Mouse (Mus musculus) midbrain, postnatal 0 days (tissue): ENCODE data around the gene Upk2. TPM values are rescaled to one million over a fixed set of nuclear protein-coding genes. Genes with fewer than 3 reads are reported as not detected.

Source experiments
- ATAC-seq: fragments of 200-750 bp; cut with Nextera tagmentation; 2 replicates; pipeline ENCODE4 v1.8.0; 2017; ENCODE audit warnings: moderate number of reproducible peaks, mild to moderate bottlenecking, moderate TSS enrichment, moderate library complexity; ENCODE audit not compliant: low FRiP score
- DNase-seq: peaks from one replicate; pipeline ENCODE4 v3.0.0-alpha.2; 2015; ENCODE audit warnings: low spot score
- H3K27ac ChIP-seq: fragments of 300-500 bp; sonication (generic); 2 replicates; pipeline ENCODE4 v1.5.1; 2014; ENCODE audit warnings: low read depth, mild to moderate bottlenecking, low read length, mixed read lengths
- H3K27me3 ChIP-seq: fragments of 300-500 bp; sonication (generic); 2 replicates; pipeline ENCODE4 v1.6.1; 2014; ENCODE audit warnings: low read length, control low read depth, mixed read lengths; ENCODE audit not compliant: insufficient read depth
- H3K36me3 ChIP-seq: fragments of 300-500 bp; sonication (generic); 2 replicates; pipeline ENCODE4 v1.6.1; 2014; ENCODE audit warnings: low read length, control low read depth, mixed read lengths; ENCODE audit not compliant: insufficient read depth
- H3K4me1 ChIP-seq: fragments of 300-500 bp; sonication (generic); 2 replicates; pipeline ENCODE4 v1.6.1; 2014; ENCODE audit warnings: mild to moderate bottlenecking, control low read depth, antibody characterized with exemption, low read length, mixed read lengths; ENCODE audit not compliant: insufficient read depth
- H3K4me2 ChIP-seq: fragments of 300-500 bp; sonication (generic); 2 replicates; pipeline ENCODE4 v1.6.1; 2014; ENCODE audit warnings: low read depth, mild to moderate bottlenecking, low read length, mixed read lengths; ENCODE audit not compliant: poor library complexity, severe bottlenecking
- H3K4me3 ChIP-seq: fragments of 300-500 bp; sonication (generic); 2 replicates; pipeline ENCODE4 v1.5.1; 2014; ENCODE audit warnings: low read depth, mild to moderate bottlenecking, low read length, moderate library complexity
- H3K9ac ChIP-seq: fragments of 300-500 bp; sonication (generic); replicated peaks from 2 replicates; pipeline ENCODE4 v1.6.1; 2014; ENCODE audit warnings: mild to moderate bottlenecking, low read length, moderate library complexity, mixed read lengths; ENCODE audit not compliant: poor library complexity, severe bottlenecking
- H3K9me3 ChIP-seq: fragments of 300-500 bp; sonication (generic); 2 replicates; pipeline ENCODE4 v1.6.1; 2016; ENCODE audit warnings: low read length, control low read depth
- CTCF ChIP-seq: IDR thresholded peaks from 2 replicates; pipeline ENCODE4 v1.5.1; 2016; ENCODE audit warnings: antibody characterized with exemption, mild to moderate bottlenecking
- WGBS: fragments of 180-500 bp; shearing (Covaris S2); extraction: QIAGEN DNeasy Blood & Tissue Kit; methylation state at CpG from one replicate; pipeline ENCODE4 v1.1.7; 2014; 5-methylcytosine and 5-hydroxymethylcytosine counted together
- polyA plus RNA-seq: library from polyadenylated mRNA; unstranded; fragments of >200 nt; fragmentation: Nextera tagmentation; extraction: Ambion mirVana; gene quantifications from 2 replicates; pipeline ENCODE4 v1.2.1, GENCODE M21; 2015
- total RNA-seq: library from RNA; depleted of rRNA; stranded (reverse); fragments of >200 nt; gene quantifications from 2 replicates; pipeline ENCODE4 v1.2.3, GENCODE M21; 2014; rRNA removed

Gene Upk2
- total and polyA plus RNA-seq, 2 experiments from 2014 or later, result not detected

DNA sequence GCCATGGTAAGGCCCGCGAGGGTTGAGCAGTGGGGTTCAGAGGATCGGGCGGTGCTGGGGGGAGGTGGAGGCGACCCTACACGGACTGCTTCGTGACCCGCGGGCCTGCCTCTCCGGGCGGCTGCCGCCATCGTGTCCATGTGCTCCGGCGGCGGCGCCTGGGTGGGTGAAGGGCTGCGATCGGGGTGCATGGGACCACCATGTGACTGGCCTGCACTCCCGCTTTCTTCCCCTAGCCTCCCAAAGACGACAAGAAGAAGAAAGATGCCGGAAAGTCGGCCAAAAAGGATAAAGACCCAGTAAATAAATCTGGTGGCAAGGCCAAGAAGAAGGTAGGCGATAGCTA, 47.1 kb downstream of the Upk2 start:
- Histone ChIP-seq H3K9me3 (no peaks in the 10 kb centered on the region), H3K27ac (peak overlapping the region; percentile 93), H3K4me2 (peak overlapping the region; percentile 56), H3K4me3 (peak overlapping the region; percentile 71), H3K27me3 (no peaks in the 10 kb centered on the region), H3K4me1 (no peaks in the 10 kb centered on the region), H3K36me3 (peaks cover 42% of the 10 kb centered on the region), H3K9ac (peak overlapping the region; percentile 81)
- TF ChIP-seq CTCF, result no peak
- ATAC-seq (peak; percentile 64), DNase-seq (no peak)
- under 1% methylated on average over 24 of the region's 24 CpGs for WGBS

DNA sequence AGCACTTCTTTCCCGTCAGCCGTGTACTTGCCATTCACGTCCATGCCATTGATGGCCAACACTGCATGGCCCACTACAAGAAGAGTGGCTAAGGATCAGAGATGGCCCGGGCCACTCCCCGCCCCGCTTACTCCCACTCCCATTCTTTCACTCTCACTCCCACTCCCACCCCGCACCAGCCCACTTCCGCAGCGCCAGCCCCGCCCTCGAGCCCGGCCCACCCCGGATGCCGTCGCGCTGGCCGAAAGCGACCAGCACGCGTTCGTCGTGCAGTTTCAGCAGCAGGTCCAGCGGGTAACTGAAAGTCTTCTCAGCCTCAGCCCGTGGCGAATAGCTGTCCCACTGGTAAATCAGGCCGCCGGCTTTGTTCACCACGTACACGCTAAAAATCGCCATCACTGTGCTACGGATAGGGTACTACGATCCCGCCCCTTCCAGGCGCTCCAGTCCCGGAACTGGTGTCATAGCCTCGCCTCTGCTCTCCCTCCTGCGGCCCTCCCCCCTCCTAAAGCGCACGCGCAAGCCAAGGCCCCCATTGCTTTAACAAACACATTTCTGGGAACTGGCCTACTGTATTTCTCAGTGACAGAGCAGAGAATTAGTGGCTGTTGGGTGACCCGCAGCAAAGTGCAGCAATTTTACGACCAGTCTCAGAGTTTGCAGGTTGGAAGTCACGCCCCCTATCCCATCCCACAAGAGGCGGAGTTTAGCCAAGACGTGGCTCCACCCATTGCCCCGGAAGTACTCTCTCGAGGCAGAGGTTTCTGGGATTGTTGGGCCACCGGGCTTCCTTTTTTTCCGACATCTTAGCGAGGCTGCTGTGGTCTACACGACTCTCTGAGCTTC, 47.6 kb downstream of the Upk2 start, which contains the start of the genes Rps25 and Trappc4:
Gene Rps25, plus strand, starts transcription at position 234 of the 846 bp plus-strand sequence.
Gene Trappc4, minus strand, starts transcription at position 695 of the 846 bp plus-strand sequence.
- TF ChIP-seq CTCF, result peak; percentile 38
- Histone ChIP-seq H3K4me1 (no peaks in the 10 kb centered on the region), H3K27me3 (no peaks in the 10 kb centered on the region), H3K36me3 (peaks cover 42% of the 10 kb centered on the region), H3K4me2 (peak within 1 kb of the TSS; percentile 56), H3K27ac (peak within 1 kb of the TSS; percentile 93), H3K4me3 (peak within 1 kb of the TSS; percentile 71), H3K9me3 (no peaks in the 10 kb centered on the region), H3K9ac (peak within 1 kb of the TSS; percentile 81)
- WGBS, result under 1% methylated on average over 51 of the region's 51 CpGs
- DNase-seq (peak; percentile 98), ATAC-seq (peak; percentile 96)

DNA sequence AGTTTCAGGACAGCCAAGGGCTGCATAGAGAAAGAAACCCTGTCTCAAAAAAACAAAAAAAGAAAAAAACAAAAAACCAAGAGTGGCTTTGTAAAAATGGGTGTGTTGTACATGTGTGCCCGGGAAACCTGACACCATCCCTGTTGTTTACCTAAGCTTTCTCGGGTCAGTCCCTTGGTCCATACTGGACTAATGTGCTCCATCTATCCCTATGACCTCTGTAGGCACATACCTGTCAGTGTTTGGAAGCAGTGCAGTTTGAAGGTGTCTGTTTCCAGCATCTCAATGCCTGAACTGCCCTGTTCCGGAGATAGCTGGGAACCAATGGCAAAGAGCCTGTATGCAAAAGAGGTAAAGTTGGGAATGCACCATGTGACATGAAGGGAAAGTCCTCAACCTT, 49.8 kb downstream of the Upk2 start:
- Histone ChIP-seq H3K4me3 (no peak overlapping the region), H3K36me3 (peaks cover 52% of the 10 kb centered on the region), H3K9ac (no peak overlapping the region), H3K9me3 (no peaks in the 10 kb centered on the region), H3K4me1 (no peaks in the 10 kb centered on the region), H3K27me3 (no peaks in the 10 kb centered on the region), H3K27ac (no peak overlapping the region), H3K4me2 (no peak overlapping the region)
- no peak for TF ChIP-seq CTCF
- ATAC-seq, result no peak
- no peak for DNase-seq
- 95% methylated on average over 3 of the region's 3 CpGs for WGBS

Other genes starting within 250 kb of the Upk2 start
- gene Cbl, start 220.9 kb downstream of the Upk2 start, total RNA-seq, result 32.1 and 43.9 TPM in 2 replicates
- 14.7 and 17.3 TPM in 2 replicates for gene Cbl, start 220.9 kb downstream of the Upk2 start, polyA plus RNA-seq
- 3.0 and 6.1 TPM in 2 replicates for gene Ccdc153, start 214.3 kb downstream of the Upk2 start, total RNA-seq
- 2.7 TPM in 2 replicates for gene Ccdc153, start 214.3 kb downstream of the Upk2 start, polyA plus RNA-seq
- 0.27 TPM in 1 of 2 replicates, not detected in the other for gene Pdzd3, start 203.5 kb downstream of the Upk2 start, total RNA-seq
- 0.58 and 0.63 TPM in 2 replicates for gene Pdzd3, start 203.5 kb downstream of the Upk2 start, polyA plus RNA-seq
- 4.2 and 6.2 TPM in 2 replicates for gene Nlrx1, start 186.4 kb downstream of the Upk2 start, total RNA-seq
- 6.0 and 6.9 TPM in 2 replicates for gene Nlrx1, start 186.4 kb downstream of the Upk2 start, polyA plus RNA-seq
- gene Abcg4, start 166.4 kb downstream of the Upk2 start, total RNA-seq, result 60.0 and 65.8 TPM in 2 replicates
- 27.9 and 28.2 TPM in 2 replicates for gene Abcg4, start 166.4 kb downstream of the Upk2 start, polyA plus RNA-seq
- gene Hinfp, start 149.3 kb downstream of the Upk2 start, total RNA-seq, result 21.8 and 25.3 TPM in 2 replicates
- 15.2 and 15.4 TPM in 2 replicates for gene Hinfp, start 149.3 kb downstream of the Upk2 start, polyA plus RNA-seq
- gene C2cd2l, start 134.7 kb downstream of the Upk2 start, total RNA-seq, result 48.9 and 57.1 TPM in 2 replicates
- gene C2cd2l, start 134.7 kb downstream of the Upk2 start, polyA plus RNA-seq, result 22.6 and 23.6 TPM in 2 replicates
- gene Dpagt1, start 129.0 kb downstream of the Upk2 start, total RNA-seq, result 23.2 and 27.2 TPM in 2 replicates
- 33.6 and 34.1 TPM in 2 replicates for gene Dpagt1, start 129.0 kb downstream of the Upk2 start, polyA plus RNA-seq
- 91.7 and 145 TPM in 2 replicates for gene H2afx, start 120.3 kb downstream of the Upk2 start, total RNA-seq
- 112 and 119 TPM in 2 replicates for gene H2afx, start 120.3 kb downstream of the Upk2 start, polyA plus RNA-seq
- gene Hmbs, start 110.7 kb downstream of the Upk2 start, total RNA-seq, result 30.1 and 31.7 TPM in 2 replicates
- gene Hmbs, start 110.7 kb downstream of the Upk2 start, polyA plus RNA-seq, result 55.5 and 56.9 TPM in 2 replicates
- 41.5 and 42.6 TPM in 2 replicates for gene Vps11, start 93.3 kb downstream of the Upk2 start, total RNA-seq
- gene Vps11, start 93.3 kb downstream of the Upk2 start, polyA plus RNA-seq, result 41.5 and 43.3 TPM in 2 replicates
- gene Hyou1, start 75.5 kb downstream of the Upk2 start, total RNA-seq, result 64.7 and 78.8 TPM in 2 replicates
- gene Hyou1, start 75.5 kb downstream of the Upk2 start, polyA plus RNA-seq, result 16.9 and 18.5 TPM in 2 replicates
- gene Slc37a4, start 58.1 kb downstream of the Upk2 start, total RNA-seq, result 70.7 and 99.6 TPM in 2 replicates
- 35.9 and 42.2 TPM in 2 replicates for gene Slc37a4, start 58.1 kb downstream of the Upk2 start, polyA plus RNA-seq
- gene Rps25, start 47.8 kb downstream of the Upk2 start, total RNA-seq, result 298 and 395 TPM in 2 replicates
- 1,596 and 1,621 TPM in 2 replicates for gene Rps25, start 47.8 kb downstream of the Upk2 start, polyA plus RNA-seq
- 149 and 166 TPM in 2 replicates for gene Trappc4, start 47.4 kb downstream of the Upk2 start, total RNA-seq
- 326 and 327 TPM in 2 replicates for gene Trappc4, start 47.4 kb downstream of the Upk2 start, polyA plus RNA-seq
- 20.0 and 23.2 TPM in 2 replicates for gene Ccdc84, start 36.4 kb downstream of the Upk2 start, total RNA-seq
- gene Ccdc84, start 36.4 kb downstream of the Upk2 start, polyA plus RNA-seq, result 30.2 and 36.1 TPM in 2 replicates
- gene Foxr1, start 13.8 kb downstream of the Upk2 start, total RNA-seq, result not detected in 2 replicates
- gene Foxr1, start 13.8 kb downstream of the Upk2 start, polyA plus RNA-seq, result not detected in 2 replicates
- gene Bcl9l, start 27.8 kb upstream of the Upk2 start, total RNA-seq, result 42.1 and 61.1 TPM in 2 replicates
- 10.0 and 10.4 TPM in 2 replicates for gene Bcl9l, start 27.8 kb upstream of the Upk2 start, polyA plus RNA-seq
- not detected in 2 replicates for gene Cxcr5, start 106.9 kb upstream of the Upk2 start, total RNA-seq
- not detected in 2 replicates for gene Cxcr5, start 106.9 kb upstream of the Upk2 start, polyA plus RNA-seq
- 68.6 and 87.2 TPM in 2 replicates for gene Ddx6, start 149.9 kb upstream of the Upk2 start, total RNA-seq
- gene Ddx6, start 149.9 kb upstream of the Upk2 start, polyA plus RNA-seq, result 14.8 and 19.9 TPM in 2 replicates
- gene Treh, start 218.3 kb upstream of the Upk2 start, total RNA-seq, result not detected in 2 replicates
- not detected in 2 replicates for gene Treh, start 218.3 kb upstream of the Upk2 start, polyA plus RNA-seq